Mouse (Mus musculus): ENCODE measurements around the gene Fgf10. TPM values are rescaled to one million over a fixed set of nuclear protein-coding genes. Genes with fewer than 3 reads are reported as not detected.

Gene Fgf10
- polyA plus RNA-seq, 1 experiment, result 0.11 TPM

GRCm38 (mm10) chr13:118742788-118743187, 73.2 kb downstream of the Fgf10 start:
- no peak overlapping the region for H3K4me2 ChIP-seq (ENCODE audit: low read depth)
- no peak overlapping the region for H3K4me3 ChIP-seq
- TF ChIP-seq TCF12 (IDR thresholded peaks at IDR 0.05; ENCODE audit: insufficient read depth, poor library complexity, severe bottlenecking) (no peak), E2F4 (IDR thresholded peaks at IDR 0.05; ENCODE audit: insufficient read depth) (no peak), REST (IDR thresholded peaks at IDR 0.05; ENCODE audit: insufficient read depth, insufficient read length) (no peak), POLR2AphosphoS2 (IDR thresholded peaks at IDR 0.05; ENCODE audit: insufficient read length, low read depth) (no peak), TCF3 (IDR thresholded peaks at IDR 0.05; ENCODE audit: insufficient read length, low read depth) (no peak), MYOD1 (IDR thresholded peaks at IDR 0.05; ENCODE audit: control insufficient read depth in 1 of 3, insufficient read length in 2 of 3, low read depth in 2 of 3) (no peak), POLR2A (IDR thresholded peaks at IDR 0.05; ENCODE audit: insufficient read length, low read depth) (no peak), SRF (IDR thresholded peaks at IDR 0.05; ENCODE audit: control insufficient read depth, insufficient read length, low read depth) (no peak), MYOG (IDR thresholded peaks at IDR 0.05; ENCODE audit: control insufficient read depth in 1 of 3, insufficient read depth in 1 of 3, insufficient read length in 2 of 3, low read depth in 2 of 3) (no peak), USF1 (IDR thresholded peaks at IDR 0.05; ENCODE audit: low read depth) (no peak), CEBPB (IDR thresholded peaks at IDR 0.05; ENCODE audit: insufficient read depth, poor library complexity, severe bottlenecking) (no peak)
- no peak overlapping the region for H3ac ChIP-seq (ENCODE audit: control insufficient read depth, insufficient read length)
- no peaks in the 10 kb centered on the region for H3K36me3 ChIP-seq (ENCODE audit: control insufficient read depth, insufficient read depth)
- no peaks in the 10 kb centered on the region for H3K79me2 ChIP-seq (ENCODE audit: control insufficient read depth, insufficient read depth)
- no peaks in the 10 kb centered on the region for H3K27me3 ChIP-seq (ENCODE audit: control insufficient read depth, insufficient read depth, insufficient read length)

- H3K79me2 ChIP-seq (ENCODE audit: control insufficient read depth, insufficient read depth), result no peaks in the 10 kb centered on the region
- no peaks in the 10 kb centered on the region for H3K36me3 ChIP-seq (ENCODE audit: control insufficient read depth, insufficient read depth)
- H3K27me3 ChIP-seq (ENCODE audit: control insufficient read depth, insufficient read depth, insufficient read length), result no peaks in the 10 kb centered on the region
- no peak overlapping the region for H3K4me2 ChIP-seq (ENCODE audit: low read depth)
- no peak for TF ChIP-seq E2F4 (IDR thresholded peaks at IDR 0.05; ENCODE audit: insufficient read depth)
- no peak for TF ChIP-seq SRF (IDR thresholded peaks at IDR 0.05; ENCODE audit: control insufficient read depth, insufficient read length, low read depth)
- no peak for TF ChIP-seq MYOD1 (IDR thresholded peaks at IDR 0.05; ENCODE audit: control insufficient read depth in 1 of 3, insufficient read length in 2 of 3, low read depth in 2 of 3)
- no peak for TF ChIP-seq MAX (IDR thresholded peaks at IDR 0.05; ENCODE audit: low read depth)
- TF ChIP-seq REST (IDR thresholded peaks at IDR 0.05; ENCODE audit: insufficient read depth, insufficient read length), result no peak
- no peak for TF ChIP-seq POLR2A (IDR thresholded peaks at IDR 0.05; ENCODE audit: insufficient read length, low read depth)
- TF ChIP-seq POLR2AphosphoS2 (IDR thresholded peaks at IDR 0.05; ENCODE audit: insufficient read length, low read depth), result no peak
- no peak for TF ChIP-seq MYOG (IDR thresholded peaks at IDR 0.05; ENCODE audit: control insufficient read depth in 1 of 3, insufficient read depth in 1 of 3, insufficient read length in 2 of 3, low read depth in 2 of 3)
- TF ChIP-seq TCF12 (IDR thresholded peaks at IDR 0.05; ENCODE audit: insufficient read depth, poor library complexity, severe bottlenecking), result no peak
- H3K4me3 ChIP-seq, result no peak overlapping the region
- H3ac ChIP-seq (ENCODE audit: control insufficient read depth, insufficient read length), result no peak overlapping the region
These were observed 75.2 kb downstream of the Fgf10 start for GRCm38 (mm10) chr13:118744806-118745205.

GRCm38 (mm10) chr13:118746427-118746826, 76.8 kb downstream of the Fgf10 start:
- no peak overlapping the region for H3K4me3 ChIP-seq
- TF ChIP-seq E2F4 (IDR thresholded peaks at IDR 0.05; ENCODE audit: insufficient read depth), result no peak

GRCm38 (mm10) chr13:118754024-118754423, 84.4 kb downstream of the Fgf10 start:
- TF ChIP-seq E2F4 (IDR thresholded peaks at IDR 0.05; ENCODE audit: insufficient read depth), result no peak
- no peak for TF ChIP-seq MYOG (IDR thresholded peaks at IDR 0.05; ENCODE audit: control insufficient read depth in 1 of 3, insufficient read depth in 1 of 3, insufficient read length in 2 of 3, low read depth in 2 of 3)
- no peak for TF ChIP-seq REST (IDR thresholded peaks at IDR 0.05; ENCODE audit: insufficient read depth, insufficient read length)
- TF ChIP-seq USF1 (IDR thresholded peaks at IDR 0.05; ENCODE audit: low read depth), result no peak
- TF ChIP-seq TCF3 (IDR thresholded peaks at IDR 0.05; ENCODE audit: insufficient read length, low read depth), result no peak
- TF ChIP-seq POLR2A (IDR thresholded peaks at IDR 0.05; ENCODE audit: insufficient read length, low read depth), result no peak
- no peak for TF ChIP-seq SRF (IDR thresholded peaks at IDR 0.05; ENCODE audit: control insufficient read depth, insufficient read length, low read depth)
- TF ChIP-seq POLR2AphosphoS2 (IDR thresholded peaks at IDR 0.05; ENCODE audit: insufficient read length, low read depth), result no peak
- TF ChIP-seq CEBPB (IDR thresholded peaks at IDR 0.05; ENCODE audit: insufficient read depth, poor library complexity, severe bottlenecking), result no peak
- no peak for TF ChIP-seq MAX (IDR thresholded peaks at IDR 0.05; ENCODE audit: low read depth)
- H3K36me3 ChIP-seq (ENCODE audit: control insufficient read depth, insufficient read depth), result no peaks in the 10 kb centered on the region
- no peak overlapping the region for H3ac ChIP-seq (ENCODE audit: control insufficient read depth, insufficient read length)
- no peak overlapping the region for H3K4me3 ChIP-seq
- H3K4me2 ChIP-seq (ENCODE audit: low read depth), result no peak overlapping the region
- no peaks in the 10 kb centered on the region for H3K27me3 ChIP-seq (ENCODE audit: control insufficient read depth, insufficient read depth, insufficient read length)
- H3K79me2 ChIP-seq (ENCODE audit: control insufficient read depth, insufficient read depth), result no peaks in the 10 kb centered on the region

More at GRCm38 (mm10) chr13:118746427-118746826, 76.8 kb downstream of the Fgf10 start:
- Histone ChIP-seq H3K27me3 (ENCODE audit: control insufficient read depth, insufficient read depth, insufficient read length) (no peaks in the 10 kb centered on the region), H3K36me3 (ENCODE audit: control insufficient read depth, insufficient read depth) (no peaks in the 10 kb centered on the region), H3K79me2 (ENCODE audit: control insufficient read depth, insufficient read depth) (no peaks in the 10 kb centered on the region), H3ac (ENCODE audit: control insufficient read depth, insufficient read length) (no peak overlapping the region), H3K4me2 (ENCODE audit: low read depth) (no peak overlapping the region)

GRCm38 (mm10) chr13:118759021-118759420, 89.4 kb downstream of the Fgf10 start:
- no peak overlapping the region for H3K4me3 ChIP-seq
- H3K4me2 ChIP-seq (ENCODE audit: low read depth), result no peak overlapping the region
- TF ChIP-seq MYOD1 (IDR thresholded peaks at IDR 0.05; ENCODE audit: control insufficient read depth in 1 of 3, insufficient read length in 2 of 3, low read depth in 2 of 3), result no peak
- no peak for TF ChIP-seq SRF (IDR thresholded peaks at IDR 0.05; ENCODE audit: control insufficient read depth, insufficient read length, low read depth)
- TF ChIP-seq MAX (IDR thresholded peaks at IDR 0.05; ENCODE audit: low read depth), result no peak
- TF ChIP-seq POLR2A (IDR thresholded peaks at IDR 0.05; ENCODE audit: insufficient read length, low read depth), result no peak
- TF ChIP-seq USF1 (IDR thresholded peaks at IDR 0.05; ENCODE audit: low read depth), result no peak
- TF ChIP-seq E2F4 (IDR thresholded peaks at IDR 0.05; ENCODE audit: insufficient read depth), result no peak
- no peak for TF ChIP-seq POLR2AphosphoS2 (IDR thresholded peaks at IDR 0.05; ENCODE audit: insufficient read length, low read depth)
- TF ChIP-seq TCF12 (IDR thresholded peaks at IDR 0.05; ENCODE audit: insufficient read depth, poor library complexity, severe bottlenecking), result no peak
- no peak for TF ChIP-seq TCF3 (IDR thresholded peaks at IDR 0.05; ENCODE audit: insufficient read length, low read depth)
- no peaks in the 10 kb centered on the region for H3K36me3 ChIP-seq (ENCODE audit: control insufficient read depth, insufficient read depth)
- no peaks in the 10 kb centered on the region for H3K27me3 ChIP-seq (ENCODE audit: control insufficient read depth, insufficient read depth, insufficient read length)
- no peaks in the 10 kb centered on the region for H3K79me2 ChIP-seq (ENCODE audit: control insufficient read depth, insufficient read depth)
- no peak overlapping the region for H3ac ChIP-seq (ENCODE audit: control insufficient read depth, insufficient read length)
